Mouse (Mus musculus) telencephalon, adult 2 months (tissue): ENCODE data around the gene Clcn3.
"Not testable (repeated sequence)": the region's sequence is repeated elsewhere in the genome, so short reads cannot be mapped to it uniquely, and the experiment has no call there.

Experiments
- DNase-seq: peaks from one replicate; pipeline ENCODE4 v3.0.0-alpha.2; 2011; ENCODE audit warnings: low read depth, low spot score

Gene Clcn3

DNA sequence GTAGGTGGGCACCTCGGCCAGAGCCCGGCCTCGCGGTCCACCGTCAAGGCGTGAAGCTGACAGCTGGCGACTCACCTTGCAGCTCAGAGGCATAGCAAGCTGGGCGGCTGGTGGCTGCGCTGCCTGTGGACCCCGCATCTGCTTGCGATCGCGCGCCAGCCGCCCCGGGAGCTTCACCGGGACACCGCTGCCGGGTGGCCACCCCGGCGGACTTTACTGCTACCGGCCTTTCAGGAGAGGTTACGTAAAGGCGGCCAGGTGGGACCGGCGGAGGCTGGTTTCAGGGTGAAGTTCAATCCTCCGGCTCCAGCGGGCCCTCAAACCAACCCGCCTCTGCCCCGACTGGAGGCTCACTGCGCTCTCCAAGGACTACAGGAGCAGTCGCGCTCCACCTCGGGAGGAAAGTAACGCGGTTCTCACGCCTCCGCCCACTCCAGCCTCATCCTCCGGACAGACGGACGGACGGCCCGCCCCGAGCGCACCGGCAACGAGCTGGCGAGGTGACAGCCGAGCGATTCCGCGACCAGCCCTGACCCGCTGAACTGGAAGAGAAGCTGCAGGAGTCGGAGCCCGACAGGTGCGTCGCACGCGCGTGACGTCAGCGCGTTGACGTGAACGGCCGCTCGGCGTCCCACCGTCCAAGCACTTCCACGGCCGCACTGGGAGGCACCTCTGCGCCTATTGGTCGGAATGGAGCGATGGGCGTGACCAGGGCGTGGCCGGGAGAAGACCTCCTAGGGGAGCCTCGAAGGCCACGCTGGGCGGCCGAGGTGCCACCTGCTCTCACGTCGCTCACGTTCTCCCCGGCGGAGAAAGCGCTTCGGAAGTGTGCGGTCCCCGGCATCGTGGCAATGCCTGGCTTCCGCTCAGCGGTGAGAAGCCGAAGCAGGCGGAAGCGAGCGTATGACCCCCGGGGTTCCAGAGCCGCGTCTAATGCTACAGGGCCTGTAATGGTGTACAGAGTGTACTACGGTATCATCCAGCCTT, at the start of gene Clcn3:
Clcn3 (minus strand) TSS at position 600 of the 987 bp plus-strand sequence.
- DNase-seq: peak; percentile 96

DNA sequence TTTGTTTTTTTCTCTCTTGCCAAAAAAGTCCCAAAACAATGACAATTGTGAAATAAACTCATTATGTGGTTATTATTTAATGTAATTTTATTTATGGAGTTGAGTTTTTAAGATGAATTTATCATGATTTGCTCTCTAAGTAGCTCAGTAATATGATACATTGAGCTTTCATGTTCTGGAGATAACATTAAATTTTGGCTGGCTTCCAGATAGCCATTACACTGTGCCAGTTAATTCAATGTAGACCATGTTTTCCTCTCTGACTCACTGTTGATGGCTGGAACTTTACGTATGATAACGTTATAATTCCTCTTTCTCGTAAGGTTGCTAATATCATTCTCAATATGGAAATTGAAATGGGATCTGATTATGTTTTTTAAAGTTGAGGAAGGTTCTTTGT, 13.4 kb upstream of the Clcn3 start:
- no peak for DNase-seq

DNA sequence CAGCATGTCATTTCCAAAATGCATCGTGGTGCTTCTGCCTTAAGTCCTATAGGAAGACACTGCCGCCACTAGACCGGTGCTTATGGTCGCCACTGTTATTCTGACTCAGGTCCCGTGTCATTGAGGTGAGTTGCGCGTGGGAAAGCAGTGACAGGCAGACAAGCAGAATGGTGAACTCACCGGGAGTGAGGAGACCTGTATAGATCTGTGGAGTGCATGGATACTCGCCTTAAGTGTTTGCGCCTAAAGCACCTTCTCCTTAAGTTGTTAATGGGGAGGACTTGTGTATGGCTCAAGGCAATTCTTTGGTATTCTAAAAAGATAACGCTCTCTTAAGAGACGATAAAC, 10.5 kb upstream of the Clcn3 start:
- DNase-seq: no peak

DNA sequence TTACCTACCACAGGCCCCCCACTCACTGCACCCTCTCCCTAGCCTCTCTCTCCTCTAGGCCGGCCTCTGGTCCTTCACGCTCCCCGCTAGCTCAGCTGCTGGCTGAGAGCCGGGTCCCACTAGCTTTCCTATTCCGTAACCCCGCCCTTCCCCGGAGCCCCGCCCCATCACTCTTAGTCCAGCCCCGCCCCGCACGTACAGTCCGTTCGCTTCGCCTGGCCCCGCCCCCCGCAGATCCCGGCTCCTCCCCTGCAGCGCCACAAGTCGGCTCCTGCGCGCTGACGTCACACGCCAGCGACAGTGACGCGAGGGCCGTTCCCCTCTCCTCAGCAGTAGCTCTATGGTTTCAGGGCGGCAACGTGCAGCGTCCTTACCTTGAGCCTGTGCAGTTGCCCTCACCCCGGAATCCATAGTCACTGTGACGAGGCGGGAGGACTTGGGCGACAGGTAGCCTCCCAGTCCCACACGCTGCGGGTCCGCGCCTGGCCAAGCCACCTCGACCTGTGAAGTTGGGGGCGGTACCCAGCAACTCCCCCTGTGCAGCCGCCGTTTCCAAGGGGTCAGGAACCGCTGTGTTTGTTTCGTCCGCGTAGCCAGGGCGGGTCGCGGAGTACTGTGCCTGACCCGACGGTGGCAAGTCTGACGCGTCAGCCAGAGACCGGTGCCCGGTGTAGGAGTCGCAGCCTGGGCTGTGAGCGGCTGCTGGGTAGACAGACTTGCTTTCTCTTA, 10.0 kb upstream of the Clcn3 start, which contains the start of gene Nek1:
Nek1 (plus strand) TSS at position 286 of the 729 bp plus-strand sequence.
- DNase-seq: peak; percentile 97

DNA sequence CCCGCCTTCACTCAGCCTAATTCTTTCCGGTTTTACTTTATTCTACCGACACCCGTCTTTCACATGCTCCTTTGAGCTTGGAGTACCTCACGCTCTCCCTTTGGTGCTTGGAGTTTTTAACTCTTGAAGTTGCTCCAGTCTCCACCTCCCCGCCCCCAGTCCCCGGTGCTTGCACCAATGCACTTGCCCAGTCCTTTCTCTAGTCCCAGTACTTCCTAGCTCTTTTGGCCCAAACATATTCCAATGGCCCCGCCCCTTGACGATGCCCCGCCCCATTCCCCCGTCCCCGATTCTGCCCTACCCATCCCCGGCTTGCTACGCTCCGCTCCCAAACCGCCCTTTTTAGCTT, 9.4 kb upstream of the Clcn3 start:
- DNase-seq: no peak

DNA sequence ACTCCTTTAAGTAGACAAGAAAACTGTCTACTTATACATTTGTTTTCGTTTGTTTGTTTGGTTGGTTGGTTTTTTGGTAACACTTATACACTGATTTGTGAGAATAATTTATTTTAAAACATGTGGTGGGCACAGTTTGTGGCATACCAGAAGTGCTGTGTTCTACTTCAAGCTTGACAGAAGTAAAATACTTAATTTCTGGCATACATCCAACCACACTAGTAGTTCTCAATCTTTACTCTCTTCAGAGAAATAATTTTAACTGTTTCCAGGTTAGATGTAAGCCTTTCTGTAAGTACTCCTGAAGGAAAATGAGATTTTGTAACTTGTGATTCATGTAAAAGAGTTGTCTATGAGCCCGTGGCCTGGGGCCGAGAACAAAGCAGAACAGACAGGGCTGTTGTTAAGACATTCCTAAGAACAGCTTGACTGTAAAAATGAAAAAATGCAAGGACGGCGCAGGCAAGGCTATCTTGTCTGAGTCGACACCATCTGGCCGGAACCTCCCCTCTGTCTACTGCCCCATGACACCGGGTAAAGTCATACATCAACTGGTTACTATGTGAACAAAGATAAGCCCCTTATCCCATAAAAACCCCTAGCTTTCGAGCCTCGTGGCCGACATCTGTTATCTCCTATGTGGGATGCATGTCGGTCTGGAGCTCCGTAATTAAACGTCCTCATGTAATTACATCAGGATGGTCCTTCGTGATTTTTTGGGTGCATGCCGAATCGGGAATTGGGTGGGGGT, 1.3 kb upstream of the Clcn3 start:
- not testable (repeated sequence) for DNase-seq

DNA sequence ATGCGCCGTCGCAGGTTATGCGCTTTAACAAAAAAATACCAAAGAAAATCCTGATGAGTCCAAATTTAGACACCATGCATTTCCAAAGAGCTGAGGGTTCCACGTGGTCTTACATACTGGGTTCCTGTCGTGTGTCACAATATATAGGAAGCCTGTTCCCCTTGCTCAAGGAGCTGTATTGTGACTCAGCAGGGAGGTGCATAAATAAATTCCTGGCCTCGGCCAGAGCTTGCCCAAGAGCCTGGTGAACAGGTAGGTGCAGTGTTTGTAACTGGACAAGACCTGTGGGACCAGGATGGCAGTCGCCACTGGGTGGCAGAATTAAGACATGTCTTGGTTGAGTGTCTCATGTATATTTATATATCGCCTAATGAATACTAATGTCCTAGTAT, 584 bp upstream of the Clcn3 start:
- DNase-seq: peak; percentile 36

DNA sequence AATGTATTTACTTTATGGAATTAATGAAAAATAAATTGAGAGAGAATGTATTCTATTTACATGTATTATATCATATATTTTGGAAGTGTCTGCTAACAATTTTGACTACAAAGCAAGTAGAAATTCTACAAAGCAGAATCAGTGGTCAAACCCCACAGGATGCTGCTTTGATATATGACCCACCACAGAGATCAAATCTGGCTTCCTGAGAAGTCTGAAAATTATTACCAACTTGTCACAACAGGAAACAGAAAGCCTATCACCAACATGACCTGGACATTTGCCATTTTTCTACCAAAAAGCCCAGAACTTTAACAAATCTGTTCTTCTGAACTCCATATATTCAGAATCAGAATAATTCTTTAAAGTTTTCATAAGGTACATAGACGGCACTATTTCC, 1.7 kb downstream of the Clcn3 start:
- DNase-seq: no peak

DNA sequence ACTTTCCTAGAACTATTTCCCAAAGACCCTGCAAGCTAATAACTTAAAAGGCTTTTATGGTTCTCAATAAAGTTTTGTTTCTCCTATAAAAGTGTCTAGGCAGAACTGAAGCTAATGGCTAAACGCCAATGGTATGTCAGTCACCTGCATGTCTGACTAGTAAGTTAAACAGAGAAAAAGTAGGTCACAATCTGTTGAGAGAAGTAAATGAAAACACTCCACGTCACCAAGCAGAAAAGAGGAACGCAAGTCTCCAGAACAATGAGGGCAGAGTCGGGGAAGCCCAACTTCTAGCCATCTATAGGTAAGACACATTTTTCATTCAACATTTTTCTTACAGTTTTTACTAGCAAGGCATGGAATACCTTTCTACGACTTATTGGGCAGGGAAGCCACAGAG, 4.6 kb downstream of the Clcn3 start:
- DNase-seq: no peak

DNA sequence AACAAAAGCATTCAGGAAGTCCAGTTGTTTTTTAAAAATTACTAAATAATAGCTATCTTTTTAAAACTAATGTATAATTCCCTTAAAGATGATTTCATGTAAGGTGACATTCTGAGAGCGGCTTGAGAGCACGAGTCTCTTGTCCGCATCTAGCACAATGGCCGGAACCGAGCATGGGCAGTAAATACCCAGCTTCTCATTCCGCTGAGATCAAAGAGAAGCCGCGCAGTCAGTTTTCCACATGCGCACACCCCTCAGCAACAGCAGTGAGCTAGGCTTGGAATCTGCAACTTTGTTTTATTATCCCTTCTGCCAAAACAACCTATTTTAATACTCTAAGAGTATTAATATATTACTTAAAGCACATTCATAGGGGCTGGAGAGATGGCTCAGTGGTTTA, 6.3 kb downstream of the Clcn3 start:
- DNase-seq: no peak

DNA sequence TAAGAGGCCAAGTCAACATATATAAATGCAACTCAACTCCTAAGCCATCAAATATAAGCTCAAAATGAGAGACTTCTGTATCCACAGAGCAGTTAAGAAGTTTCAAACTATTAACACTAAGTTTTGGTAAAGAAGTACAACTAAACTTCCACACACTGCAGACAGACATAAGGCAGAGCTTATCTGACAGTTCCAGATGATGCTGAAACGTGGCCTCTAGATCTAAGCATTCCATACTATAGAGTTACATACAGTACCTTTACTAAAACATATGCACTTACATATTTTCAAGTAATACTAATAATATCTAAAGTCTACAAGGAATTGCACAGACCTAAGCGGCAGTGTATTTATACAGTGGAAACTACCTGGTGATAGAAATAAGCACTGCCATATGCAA, 8.3 kb downstream of the Clcn3 start:
- no peak for DNase-seq

DNA sequence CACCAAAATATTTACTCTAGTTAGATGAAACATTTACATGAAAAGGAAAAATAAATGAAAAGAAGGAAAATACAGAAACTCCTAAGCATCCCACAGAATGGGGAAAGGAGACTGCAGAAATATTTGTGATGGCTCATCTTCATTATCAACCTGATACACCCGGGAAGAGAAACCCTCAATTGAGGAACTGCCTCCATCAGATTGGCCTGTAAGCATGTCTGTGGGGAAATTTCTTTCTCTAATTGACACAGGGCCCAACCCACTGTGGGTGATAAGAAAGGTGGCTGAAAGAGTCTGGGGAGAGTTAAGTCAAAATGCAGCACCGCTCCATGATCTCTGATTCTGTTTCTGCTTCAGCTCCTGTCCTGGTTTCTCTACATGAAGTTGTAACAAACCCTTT, 9.7 kb downstream of the Clcn3 start:
- no peak for DNase-seq

DNA sequence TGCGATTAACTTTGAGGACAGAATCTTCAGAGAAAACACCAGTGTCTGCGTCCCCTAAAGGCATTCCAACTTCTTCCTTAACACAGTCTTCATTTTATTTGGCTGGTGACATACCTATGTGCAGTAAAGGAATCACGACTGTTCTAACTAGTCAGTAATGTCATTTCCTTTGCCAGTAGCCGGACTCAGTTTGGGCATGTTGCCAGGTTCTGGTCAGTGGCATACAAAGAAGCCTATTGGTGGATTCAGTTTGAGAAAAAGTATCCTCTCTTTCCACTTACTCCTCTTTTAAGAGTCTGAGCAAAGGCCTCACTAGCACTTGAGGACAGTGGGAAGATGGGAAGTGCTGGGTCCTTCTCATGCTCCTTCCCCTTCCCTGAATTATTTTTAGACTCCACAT, 11.3 kb downstream of the Clcn3 start:
- DNase-seq: no peak

DNA sequence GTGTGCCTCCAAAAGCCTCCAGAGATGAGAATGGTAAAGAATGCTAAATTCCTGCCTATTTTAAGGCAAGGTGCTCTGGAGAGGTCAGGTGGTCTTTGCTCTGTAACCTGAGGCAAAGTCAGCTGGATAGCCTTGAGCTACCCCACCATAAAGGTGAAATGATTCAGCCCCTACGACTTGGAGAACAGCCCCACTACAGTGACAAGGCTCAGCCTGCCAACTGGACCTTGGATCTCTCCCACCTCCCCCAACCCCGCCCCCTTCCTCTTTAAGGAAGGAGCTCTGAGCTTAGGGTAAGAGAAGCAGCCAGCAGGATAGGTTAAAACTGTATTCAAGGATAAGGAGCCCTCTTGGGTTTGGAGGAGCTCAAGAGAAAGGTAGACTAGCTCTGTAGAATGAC, 14.0 kb downstream of the Clcn3 start:
- DNase-seq: no peak

DNA sequence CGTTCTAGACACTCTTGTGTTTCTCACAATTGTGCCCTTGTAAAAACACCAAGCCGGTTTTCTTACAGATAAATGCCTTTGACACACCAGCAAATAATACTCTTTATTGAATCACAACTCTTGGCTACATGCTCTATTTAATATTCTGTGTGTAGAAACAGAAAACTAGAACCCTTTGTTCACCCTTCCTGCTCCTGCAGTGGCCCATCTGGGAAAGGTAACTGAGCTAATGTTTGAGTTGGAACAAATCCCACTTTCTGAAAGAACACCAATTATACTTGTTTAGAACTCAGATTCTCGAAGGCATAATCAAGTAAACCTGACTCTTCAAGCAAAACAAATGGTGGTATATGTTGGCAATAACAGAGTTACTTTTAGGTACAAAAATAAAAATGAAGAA, 17.4 kb downstream of the Clcn3 start:
- DNase-seq: no peak

DNA sequence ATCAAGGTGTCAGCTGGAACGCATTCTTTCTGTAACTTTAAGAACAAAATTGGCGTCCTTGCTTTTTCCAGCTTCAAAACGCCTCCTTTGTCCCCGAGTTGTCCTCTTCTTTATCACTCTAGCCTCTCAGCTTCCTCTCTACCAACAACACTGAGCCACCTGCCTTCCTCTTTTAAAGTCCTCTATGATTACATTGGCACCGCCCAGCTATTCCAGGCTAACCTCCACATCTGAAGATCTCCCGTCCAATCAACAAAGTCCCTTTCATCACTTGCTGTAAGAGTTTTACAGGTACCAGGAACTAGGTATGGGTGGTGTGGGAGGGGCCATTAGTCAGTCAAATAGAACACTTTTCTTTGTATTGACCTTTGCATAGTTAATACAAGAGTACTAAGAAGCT, 17.8 kb downstream of the Clcn3 start:
- DNase-seq: no peak

DNA sequence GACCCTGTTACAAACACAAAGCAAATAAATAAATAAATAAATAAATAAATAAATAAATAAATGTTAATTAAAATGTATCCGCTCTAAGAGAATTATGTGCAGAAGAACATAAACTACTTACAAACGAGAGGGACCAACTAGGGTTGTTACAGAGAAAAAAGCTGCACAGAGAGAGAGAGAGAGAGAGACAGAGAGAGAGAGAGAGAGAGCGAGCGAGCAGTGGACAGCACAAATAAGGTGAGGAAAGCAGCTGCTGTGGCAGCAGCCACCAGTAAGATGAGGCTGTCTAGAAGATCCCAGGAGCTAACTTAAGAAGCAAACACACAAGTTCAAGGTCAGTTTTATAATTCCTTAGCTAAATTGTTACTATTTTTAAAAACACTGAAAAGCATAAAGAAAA, 18.6 kb downstream of the Clcn3 start:
- no peak for DNase-seq

DNA sequence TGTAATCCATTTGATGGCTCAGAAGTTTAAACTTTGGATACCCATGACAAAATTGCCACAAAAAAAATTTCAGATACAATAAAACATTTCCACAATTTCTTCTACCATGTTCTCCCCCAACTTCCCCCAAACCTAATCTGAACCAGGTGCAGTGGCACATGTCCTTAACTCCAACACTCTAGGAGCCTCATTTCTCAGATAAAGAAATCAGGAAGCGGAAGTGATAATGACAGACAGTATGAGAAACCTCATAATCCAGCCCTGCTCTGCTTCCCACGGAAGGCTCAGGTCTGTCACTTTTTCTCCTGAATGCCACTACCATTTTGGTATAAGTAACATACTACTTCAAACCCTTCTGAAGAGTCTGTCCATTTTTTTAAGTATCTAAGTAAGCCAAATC, 19.2 kb downstream of the Clcn3 start:
- no peak for DNase-seq

DNA sequence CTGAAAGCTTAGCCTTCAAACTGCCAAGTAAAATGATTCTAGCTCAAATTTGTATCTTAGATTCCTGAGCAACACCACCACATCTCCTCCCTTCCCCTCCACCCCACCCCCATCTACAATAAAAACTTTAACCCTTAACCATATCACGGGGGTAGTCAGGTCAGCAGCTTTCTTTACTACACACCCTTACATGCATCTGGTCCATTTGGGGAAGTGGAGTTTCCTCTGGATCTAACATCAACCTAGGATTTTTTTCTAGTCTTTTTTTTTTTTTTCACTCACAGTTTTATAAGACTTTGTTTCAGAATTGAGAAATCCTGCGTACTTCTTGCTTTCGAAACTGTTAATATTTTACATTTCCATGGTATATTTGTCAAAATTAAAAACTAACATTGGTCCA, 20.3 kb downstream of the Clcn3 start:
- no peak for DNase-seq

DNA sequence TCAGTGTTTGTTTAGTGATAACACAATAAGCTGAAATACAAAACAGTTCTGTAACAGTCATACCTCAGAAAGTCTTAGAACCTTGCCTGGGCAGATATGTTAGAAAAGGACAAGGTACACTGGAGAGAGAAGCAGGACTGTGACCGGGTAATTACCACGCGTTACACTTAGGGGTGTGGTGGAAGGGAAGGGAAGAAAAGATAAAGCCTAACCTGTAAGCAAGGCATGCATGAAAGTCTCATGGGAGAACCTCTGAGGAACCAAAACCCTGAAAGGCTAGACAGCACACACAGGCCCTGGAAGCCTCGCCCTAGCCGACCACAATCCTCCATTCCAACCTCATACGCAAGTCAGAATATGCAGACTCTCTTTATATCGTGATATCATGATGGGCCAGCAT, 26.3 kb downstream of the Clcn3 start:
- DNase-seq: no peak

DNA sequence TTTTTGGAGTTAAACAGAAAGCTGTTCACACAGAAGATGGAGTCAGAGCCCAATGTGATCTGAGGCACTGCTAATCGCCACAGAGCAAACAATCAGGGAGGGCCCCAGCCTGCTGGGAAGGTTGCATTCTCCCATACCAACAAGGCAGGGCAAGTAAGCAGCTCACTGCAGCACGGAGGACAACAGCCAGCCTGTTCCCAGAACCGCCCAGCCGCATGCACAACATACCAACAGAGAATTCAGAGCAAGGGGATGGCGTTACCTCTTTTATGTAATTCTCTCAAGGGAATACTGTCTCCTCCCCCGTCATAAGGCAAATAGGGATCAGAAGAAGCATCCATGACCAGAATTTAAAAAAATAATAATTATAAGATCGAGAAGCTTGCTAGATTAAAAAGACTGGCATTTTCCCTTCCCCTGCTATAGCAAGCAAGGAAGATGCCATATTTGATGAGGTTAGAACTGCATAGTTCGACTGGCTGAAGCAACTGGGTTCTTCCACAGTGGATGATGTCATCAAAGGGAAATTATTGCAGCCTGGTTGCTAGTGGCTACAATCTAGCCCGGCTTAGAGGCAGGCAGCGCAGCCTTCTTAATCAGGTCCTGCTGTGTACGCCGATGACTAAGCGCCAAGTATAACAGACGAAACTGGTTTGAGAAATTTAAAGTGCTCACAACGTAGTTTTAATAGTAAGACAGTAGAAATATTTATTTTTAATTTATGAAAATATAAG, 28.7 kb downstream of the Clcn3 start:
- peak; percentile 96 for DNase-seq

DNA sequence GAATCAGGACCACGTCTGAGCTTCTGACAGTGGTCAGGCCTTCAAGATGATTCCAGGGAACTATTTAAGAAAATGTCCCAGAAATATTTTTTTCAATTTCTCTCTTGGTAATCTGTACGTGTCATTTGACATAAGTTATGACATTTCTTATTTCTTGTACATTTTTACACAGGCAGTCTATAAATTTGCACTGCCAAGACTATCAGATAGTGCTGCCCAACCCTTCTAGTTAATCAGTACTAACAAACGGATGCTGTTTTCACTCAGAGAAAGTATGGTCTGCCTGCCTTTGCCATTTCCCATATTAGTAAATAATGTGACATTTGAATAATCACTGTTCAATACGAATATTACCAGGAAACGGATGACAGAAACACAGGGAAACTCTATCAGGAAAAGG, 30.3 kb downstream of the Clcn3 start:
- no peak for DNase-seq
